In genomic region chr4:119266606-119267005, GRCm38 (mm10) we compare ENCODE assay signal across 26 mouse cellular contexts. TPM values are rescaled to one million over a fixed set of nuclear protein-coding genes. Genes with fewer than 3 reads are reported as not detected.
"Had no signal": no experiment of that assay in that cellular context is flagged by ENCODE, and none has a peak within 500 bp of the region (broad histone marks: within the 10 kb centered on the region; RNA-seq: fewer than 3 reads in every experiment).

No protein-coding gene starts in this region.

- H3K4me2 ChIP-seq: lung, embryonic 15.5 days; midbrain, embryonic 11.5 days; midbrain, embryonic 13.5 days; midbrain, embryonic 15.5 days; neural tube, embryonic 12.5 days had no signal

- H3K9me3 ChIP-seq: lung, embryonic 15.5 days; megakaryocyte, embryonic 14.5 days; midbrain, embryonic 13.5 days; midbrain, embryonic 15.5 days; neural tube, embryonic 12.5 days had no signal

- H3K27ac ChIP-seq: lung, embryonic 15.5 days; macrophage; midbrain, embryonic 13.5 days; midbrain, embryonic 15.5 days; neural tube, embryonic 12.5 days had no signal

- H3K9ac ChIP-seq: lung, embryonic 15.5 days; midbrain, embryonic 13.5 days; midbrain, embryonic 15.5 days; neural tube, embryonic 12.5 days had no signal

- H3K4me1 ChIP-seq: lung, embryonic 15.5 days; midbrain, embryonic 13.5 days; midbrain, embryonic 15.5 days; neural tube, embryonic 12.5 days had no signal

- ATAC-seq: lung, postnatal 0 days; midbrain, embryonic 13.5 days; midbrain, embryonic 15.5 days had no signal

- H3K4me3 ChIP-seq: lung, embryonic 15.5 days; megakaryocyte, embryonic 14.5 days; midbrain, embryonic 13.5 days; midbrain, embryonic 15.5 days; neural tube, embryonic 12.5 days had no signal

- DNase-seq: lung, adult 18-20 months; lung, postnatal 14 days; lung, postnatal 36 days; retina, postnatal 1 day; right cerebral cortex, adult 18-20 months; right cerebral cortex, postnatal 25 days; right cerebral cortex, postnatal 4 days; spleen, adult 18-20 months; thymus, adult 18-20 months; thymus, postnatal 25 days; thymus, postnatal 4 days had no signal

- H3K27me3 ChIP-seq: lung, embryonic 15.5 days; megakaryocyte, embryonic 14.5 days; midbrain, embryonic 13.5 days; midbrain, embryonic 15.5 days; neural tube, embryonic 12.5 days had no signal

RNA-seq across cellular contexts. Expression of gene Cldn19, which starts 11.4 kb away (rescaled TPM):
- total RNA-seq: megakaryocyte progenitor cell, adult 5-6 weeks; monocyte, adult 5-6 weeks; neutrophil, adult 5-6 weeks had no signal
- polyA plus RNA-seq: liver, embryonic 16.5 days; lung, embryonic 15.5 days; lung, postnatal 0 days; macrophage; small intestine, adult 2 months; stomach, embryonic 14.5 days; thymus, postnatal 0 days had no signal

RNA-seq across cellular contexts. Expression of gene Tmem269, which starts 48.6 kb away (rescaled TPM):
- total RNA-seq: megakaryocyte progenitor cell, adult 5-6 weeks; monocyte, adult 5-6 weeks; neutrophil, adult 5-6 weeks had no signal
- polyA plus RNA-seq: liver, embryonic 16.5 days; lung, embryonic 15.5 days; macrophage; stomach, embryonic 14.5 days had no signal
